26 mouse cellular contexts compared by ENCODE assay signal in genomic region chr4:141365126-141365525, GRCm38 (mm10). TPM values are rescaled to one million over a fixed set of nuclear protein-coding genes. Genes with fewer than 3 reads are reported as not detected.
A peak's percentile ranks its signal among the peaks of the same experiment; 100 is the strongest.
DNase-seq lines count a peak whose midpoint lies in the region; ATAC-seq lines count a peak whose summit lies in the region.
"Had no signal": no experiment of that assay in that cellular context is flagged by ENCODE, and none has a peak within 500 bp of the region (broad histone marks: within the 10 kb centered on the region; RNA-seq: fewer than 3 reads in every experiment).

No protein-coding gene starts in this region.

- no peaks in the 10 kb centered on the region for H3K4me1 ChIP-seq in kidney, embryonic 14.5 days (ENCODE audit: control insufficient read depth, insufficient read depth, low read length)
- peaks cover 4% of the 10 kb centered on the region for H3K4me1 ChIP-seq in forebrain, embryonic 15.5 days

- H3K27ac ChIP-seq in kidney, embryonic 14.5 days (ENCODE audit: low read depth, low read length) = no peak overlapping the region
- H3K27ac ChIP-seq in forebrain, embryonic 15.5 days (replicated peaks) = no peak overlapping the region
- H3K27ac ChIP-seq: limb, embryonic 13.5 days; liver, embryonic 13.5 days had no signal

- DNase-seq in kidney, adult 11 months = peak; percentile 52
- DNase-seq in kidney, adult 18-20 months = no peak
- peak; percentile 82 for DNase-seq in adrenal gland, postnatal 14 days
- peak; percentile 61 to 72 for DNase-seq in kidney, postnatal 36 days
- DNase-seq in urinary bladder, adult 2 months (ENCODE audit: low spot score) = no peak
- DNase-seq: B cell, adult 2 months; cerebellum, adult 9-11 months; gastrocnemius, postnatal 36 days; heart, postnatal 10 days; liver, embryonic 13.5 days; lung, embryonic 14.5 days; lung, postnatal 36 days; thymus, postnatal 14 days had no signal

- no peaks in the 10 kb centered on the region for H3K9me3 ChIP-seq in kidney, embryonic 14.5 days (ENCODE audit: control insufficient read depth, low read length)
- no peaks in the 10 kb centered on the region for H3K9me3 ChIP-seq in forebrain, embryonic 15.5 days
- H3K9me3 ChIP-seq: heart, embryonic 10.5 days; limb, embryonic 13.5 days; liver, embryonic 13.5 days had no signal

- peaks cover 20% of the 10 kb centered on the region for H3K27me3 ChIP-seq in kidney, embryonic 14.5 days (ENCODE audit: control insufficient read depth, insufficient read depth, low read length)
- H3K27me3 ChIP-seq in forebrain, embryonic 15.5 days = no peaks in the 10 kb centered on the region; the same call in 1 of the 2 replicates

- H3K9ac ChIP-seq in kidney, embryonic 14.5 days (ENCODE audit: low read depth, low read length) = no peak overlapping the region
- H3K9ac ChIP-seq in forebrain, embryonic 15.5 days (replicated peaks) = no peak overlapping the region
- H3K9ac ChIP-seq: limb, embryonic 13.5 days; liver, embryonic 13.5 days; lung, embryonic 14.5 days had no signal

- no peak overlapping the region for H3K4me2 ChIP-seq in kidney, embryonic 14.5 days (replicated peaks; ENCODE audit: low read depth, low read length)
- no peak overlapping the region for H3K4me2 ChIP-seq in forebrain, embryonic 15.5 days (replicated peaks)
- H3K4me2 ChIP-seq: limb, embryonic 13.5 days; liver, embryonic 13.5 days; lung, embryonic 14.5 days had no signal

- H3K36me3 ChIP-seq in kidney, embryonic 14.5 days (ENCODE audit: control insufficient read depth, insufficient read depth, low read length) = no peaks in the 10 kb centered on the region
- H3K36me3 ChIP-seq in forebrain, embryonic 15.5 days = no peaks in the 10 kb centered on the region
- H3K36me3 ChIP-seq: heart, embryonic 10.5 days; limb, embryonic 13.5 days; liver, embryonic 13.5 days had no signal

- H3K4me3 ChIP-seq in kidney, embryonic 14.5 days (ENCODE audit: low read length) = no peak overlapping the region
- no peak overlapping the region for H3K4me3 ChIP-seq in forebrain, embryonic 15.5 days
- H3K4me3 ChIP-seq: heart, embryonic 10.5 days; limb, embryonic 13.5 days; liver, embryonic 13.5 days had no signal

- 32% methylated on average over 8 of the region's 8 CpGs for WGBS in kidney, embryonic 14.5 days
- 59% methylated on average over 8 of the region's 8 CpGs for WGBS in forebrain, embryonic 15.5 days

- peak; percentile 22; the same call in 1 of the 2 replicates for ATAC-seq in kidney, embryonic 14.5 days (ENCODE audit: low FRiP score, low TSS enrichment)
- ATAC-seq in forebrain, embryonic 15.5 days (replicated peaks) = no peak
- ATAC-seq: forebrain, embryonic 14.5 days had no signal

RNA-seq across cellular contexts. Expression of gene Fam131c, which starts 2.9 kb away (rescaled TPM):
- 11.0 and 16.9 TPM in 2 replicates for total RNA-seq in adrenal gland, postnatal 14 days (2021)
- 1.9 and 2.5 TPM in 2 replicates for polyA plus RNA-seq in kidney, embryonic 14.5 days (2014; fragmentation: Nextera tagmentation; extraction: Ambion mirVana)
- polyA plus RNA-seq in urinary bladder, adult 2 months (2012; rRNA removed) = 0.28 and 0.66 TPM in 2 replicates
- 12.1 and 13.8 TPM in 2 replicates for polyA plus RNA-seq in forebrain, embryonic 15.5 days (2015; fragmentation: Nextera tagmentation; extraction: Ambion mirVana)
- total RNA-seq: megakaryocyte-erythroid progenitor cell, adult 5-6 weeks had no signal

RNA-seq across cellular contexts. Expression of gene Clcnka, which starts 33.4 kb away (rescaled TPM):
- not detected in 2 replicates for total RNA-seq in adrenal gland, postnatal 14 days (2021)
- polyA plus RNA-seq in kidney, embryonic 14.5 days (2014; fragmentation: Nextera tagmentation; extraction: Ambion mirVana) = 2.0 and 3.9 TPM in 2 replicates
- polyA plus RNA-seq in urinary bladder, adult 2 months (2012; rRNA removed) = not detected in 2 replicates
- not detected in 2 replicates for polyA plus RNA-seq in forebrain, embryonic 15.5 days (2015; fragmentation: Nextera tagmentation; extraction: Ambion mirVana)
- total RNA-seq: heart, postnatal 10 days; megakaryocyte-erythroid progenitor cell, adult 5-6 weeks; midbrain, postnatal 0 days had no signal
- polyA plus RNA-seq: cortical plate, adult 2 months; forebrain, embryonic 14.5 days; large intestine, adult 2 months; liver, embryonic 13.5 days; small intestine, adult 2 months had no signal

RNA-seq across cellular contexts. Expression of gene Clcnkb, which starts 50.7 kb away (rescaled TPM):
- total RNA-seq in adrenal gland, postnatal 14 days (2021) = not detected in 2 replicates
- 3.6 and 6.0 TPM in 2 replicates for polyA plus RNA-seq in kidney, embryonic 14.5 days (2014; fragmentation: Nextera tagmentation; extraction: Ambion mirVana)
- 0.30 TPM in 1 of 2 replicates, not detected in the other for polyA plus RNA-seq in urinary bladder, adult 2 months (2012; rRNA removed)
- not detected in 2 replicates for polyA plus RNA-seq in forebrain, embryonic 15.5 days (2015; fragmentation: Nextera tagmentation; extraction: Ambion mirVana)
- total RNA-seq: layer of hippocampus, postnatal 14 days; megakaryocyte-erythroid progenitor cell, adult 5-6 weeks; midbrain, postnatal 0 days had no signal
- polyA plus RNA-seq: cortical plate, adult 2 months; embryonic facial prominence, embryonic 11.5 days; forebrain, embryonic 14.5 days; hindbrain, embryonic 11.5 days; large intestine, adult 2 months; limb, embryonic 13.5 days; liver, embryonic 13.5 days; lung, embryonic 14.5 days; small intestine, adult 2 months had no signal

RNA-seq across cellular contexts. Expression of gene Hspb7, which starts 55.5 kb away (rescaled TPM):
- total RNA-seq in adrenal gland, postnatal 14 days (2021) = 0.19 and 1.5 TPM in 2 replicates
- polyA plus RNA-seq in kidney, embryonic 14.5 days (2014; fragmentation: Nextera tagmentation; extraction: Ambion mirVana) = 0.09 TPM in 1 of 2 replicates, not detected in the other
- polyA plus RNA-seq in urinary bladder, adult 2 months (2012; rRNA removed) = 30.6 and 48.4 TPM in 2 replicates
- 0.09 TPM in 1 of 2 replicates, not detected in the other for polyA plus RNA-seq in forebrain, embryonic 15.5 days (2015; fragmentation: Nextera tagmentation; extraction: Ambion mirVana)
- total RNA-seq: megakaryocyte-erythroid progenitor cell, adult 5-6 weeks had no signal
- polyA plus RNA-seq: forebrain, embryonic 14.5 days; hindbrain, embryonic 11.5 days had no signal

Comparison
In these comparisons a context has a peak if more than half of its experiments do, and no peak if none do; other contexts are left out.
1. DNase-seq: peak in kidney, adult 11 months (single experiment), adrenal gland, postnatal 14 days (single experiment) and kidney, postnatal 36 days (2 of 2); none in kidney, adult 18-20 months (single experiment) and urinary bladder, adult 2 months (single experiment).